In the genomic region with DNA sequence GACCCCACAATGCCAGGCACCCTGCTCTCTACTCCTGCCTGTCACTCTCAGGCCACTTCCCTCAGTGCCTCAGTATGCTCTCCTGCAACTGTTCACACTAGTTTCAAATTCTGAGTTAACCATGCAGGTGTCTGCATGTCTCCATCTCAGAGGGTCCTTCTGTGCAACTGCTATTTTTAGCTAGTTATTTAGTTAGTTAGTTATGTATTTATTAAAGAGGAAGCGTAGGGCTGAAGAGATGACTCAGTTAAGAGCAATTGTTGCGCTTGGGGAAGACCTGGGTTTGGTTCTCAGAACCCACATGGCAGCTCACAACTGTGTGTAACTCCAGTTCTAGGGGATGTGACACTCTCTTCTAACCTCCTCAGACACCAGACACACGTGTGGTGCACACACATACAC, we compare ENCODE assay signal across 15 mouse cellular contexts.
"Had no signal": no experiment of that assay in that cellular context is flagged by ENCODE, and none has a peak within 500 bp of the region (broad histone marks: within the 10 kb centered on the region; RNA-seq: fewer than 3 reads in every experiment).

No protein-coding gene starts in this region.

- H3K36me3 ChIP-seq: kidney, embryonic 15.5 days; liver, embryonic 13.5 days; midbrain, embryonic 10.5 days; neural tube, embryonic 12.5 days had no signal

- H3K9me3 ChIP-seq: kidney, embryonic 15.5 days; liver, embryonic 13.5 days; midbrain, embryonic 10.5 days; neural tube, embryonic 12.5 days had no signal

- H3K27ac ChIP-seq: liver, embryonic 13.5 days; midbrain, embryonic 10.5 days; neural tube, embryonic 12.5 days had no signal

- H3K27me3 ChIP-seq: liver, embryonic 13.5 days; neural tube, embryonic 12.5 days had no signal

- ATAC-seq: liver, postnatal 0 days had no signal

- H3K4me3 ChIP-seq: kidney, embryonic 15.5 days; liver, embryonic 13.5 days; midbrain, embryonic 10.5 days; myocyte; neural tube, embryonic 12.5 days had no signal

- DNase-seq: kidney, adult 2 months; kidney, postnatal 14 days; liver; liver, embryonic 13.5 days; liver, postnatal 0 days; lung, postnatal 36 days; midbrain, embryonic 14.5 days; retina, postnatal 1 day; right cerebral cortex, postnatal 4 days; thymus, adult 18-20 months; thymus, postnatal 14 days had no signal

- H3K9ac ChIP-seq: kidney, embryonic 15.5 days; liver, embryonic 13.5 days; liver, postnatal 0 days; neural tube, embryonic 12.5 days had no signal

- H3K4me2 ChIP-seq: kidney, embryonic 15.5 days; liver, embryonic 13.5 days; neural tube, embryonic 12.5 days had no signal
